Mouse (Mus musculus) bone marrow macrophage, adult 2 months (primary cell): ENCODE data around the gene Smyd4.

ENCODE experiments used
- CTCF ChIP-seq: IDR thresholded peaks from 2 replicates; pipeline ENCODE4 v1.5.1; 2012; ENCODE audit warnings: low read depth, mild to moderate bottlenecking, low read length, moderate library complexity
- POLR2A ChIP-seq: IDR thresholded peaks from 2 replicates; pipeline ENCODE4 v1.6.1; 2012; ENCODE audit warnings: mild to moderate bottlenecking, low read depth, low read length, borderline replicate concordance

- TF ChIP-seq CTCF, result no peak
- no peak for TF ChIP-seq POLR2A
These were observed 102.7 kb downstream of the Smyd4 start for GRCm38 (mm10) chr11:75450936-75451335.
